Mouse (Mus musculus) layer of hippocampus, adult 8-10 months (tissue): ENCODE results near the gene Golm1. TPM values are rescaled to one million over a fixed set of nuclear protein-coding genes. Genes with fewer than 3 reads are reported as not detected.

ENCODE experiments used
- DNase-seq, 2 experiments: peaks; one replicate each; pipeline ENCODE4 v3.0.0; 2022; ENCODE audit warnings: low spot score in 2 of 2
- total RNA-seq, 4 experiments: library from RNA; stranded (reverse); gene quantifications; 2 replicates each; pipeline ENCODE4 v1.2.4; 2022

Gene Golm1
- total RNA-seq, 4 experiments from 2014 or later, result 63.1 to 72.1 (median 63.7) TPM

DNA sequence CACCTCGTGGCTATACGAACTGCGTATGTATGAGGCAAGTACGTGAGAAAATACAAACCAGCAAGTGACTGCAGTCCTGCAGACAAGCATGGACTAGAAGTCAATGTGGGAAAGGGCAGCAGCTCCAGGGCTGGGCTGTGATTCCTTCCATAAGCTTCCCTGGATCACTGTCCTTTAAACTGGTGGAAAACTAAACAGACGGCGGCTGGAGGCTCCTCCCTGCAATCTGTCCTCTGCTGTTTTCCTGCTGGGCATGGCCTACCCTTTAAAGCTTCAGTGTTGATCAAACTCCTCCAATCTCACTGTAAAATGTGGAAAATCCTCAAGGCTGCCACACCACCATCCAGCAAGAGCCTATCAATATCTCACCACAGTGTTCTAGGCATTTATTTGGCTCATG lies 27.0 kb downstream of the Golm1 start:
- DNase-seq, result no peak

DNA sequence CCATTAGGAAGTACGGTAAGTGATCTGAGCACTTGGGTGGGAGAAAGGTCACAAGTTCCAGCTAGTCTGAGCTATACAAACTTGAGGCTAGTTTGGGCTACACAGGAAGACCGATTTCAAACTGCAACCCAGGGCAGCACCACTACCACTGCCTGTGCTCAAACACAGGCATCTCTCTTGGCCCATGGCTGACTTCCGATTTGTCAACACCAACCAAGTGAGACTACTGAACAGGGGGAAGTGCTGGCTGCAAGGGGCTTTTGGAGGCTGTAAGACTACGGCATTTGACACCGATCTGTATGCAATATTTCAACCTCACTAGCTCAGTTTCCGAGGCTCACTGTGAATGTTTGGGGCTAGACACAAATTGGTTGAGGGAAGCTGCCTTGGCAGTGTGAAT lies 28.1 kb downstream of the Golm1 start:
- no peak for DNase-seq

DNA sequence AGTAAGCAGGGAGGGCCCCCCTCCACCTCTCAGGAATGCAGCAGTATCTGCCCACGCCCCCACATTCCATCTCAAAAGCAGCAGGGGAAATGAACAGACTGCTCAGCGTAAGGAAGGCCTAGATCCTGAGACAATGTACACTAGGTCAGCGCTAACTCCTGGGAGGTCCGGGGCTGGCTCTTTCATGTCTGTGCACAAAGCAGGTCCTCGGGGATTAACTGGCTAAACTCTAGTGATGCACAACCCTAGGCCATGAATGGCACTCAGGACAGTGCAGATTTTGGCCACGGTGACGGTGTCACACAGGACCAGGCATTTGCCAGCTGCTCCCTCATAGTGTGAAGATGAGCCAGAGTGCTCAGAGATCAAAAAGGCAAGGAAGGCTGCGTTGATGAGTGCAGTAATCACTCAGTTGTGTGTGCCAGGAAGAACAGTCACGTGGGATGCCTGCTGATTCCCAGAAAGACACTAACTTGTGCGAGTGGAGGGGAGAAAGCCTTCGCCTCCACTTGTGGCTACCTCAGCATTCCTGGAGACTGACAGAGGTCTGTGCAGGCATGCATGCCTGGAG lies 28.9 kb downstream of the Golm1 start:
- no peak for DNase-seq

DNA sequence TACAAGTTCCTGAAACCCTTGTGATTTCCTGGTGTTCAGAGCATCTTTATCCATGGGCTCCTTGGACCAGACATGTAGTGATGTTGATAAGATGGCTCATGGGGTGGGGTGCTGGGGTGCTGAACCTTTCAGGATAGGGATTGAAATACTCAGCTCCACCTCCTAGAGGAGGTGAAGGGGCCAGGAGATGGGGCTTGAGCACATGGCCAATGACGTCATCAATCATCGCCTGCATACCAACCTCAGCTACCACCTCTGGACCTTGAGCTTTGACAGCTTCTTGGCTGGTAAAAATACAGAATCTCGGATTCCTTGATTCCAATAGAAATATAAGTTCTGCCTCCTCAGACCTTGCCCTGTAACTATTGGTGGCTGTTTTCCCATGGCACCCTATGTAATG lies 30.1 kb downstream of the Golm1 start:
- no peak for DNase-seq

DNA sequence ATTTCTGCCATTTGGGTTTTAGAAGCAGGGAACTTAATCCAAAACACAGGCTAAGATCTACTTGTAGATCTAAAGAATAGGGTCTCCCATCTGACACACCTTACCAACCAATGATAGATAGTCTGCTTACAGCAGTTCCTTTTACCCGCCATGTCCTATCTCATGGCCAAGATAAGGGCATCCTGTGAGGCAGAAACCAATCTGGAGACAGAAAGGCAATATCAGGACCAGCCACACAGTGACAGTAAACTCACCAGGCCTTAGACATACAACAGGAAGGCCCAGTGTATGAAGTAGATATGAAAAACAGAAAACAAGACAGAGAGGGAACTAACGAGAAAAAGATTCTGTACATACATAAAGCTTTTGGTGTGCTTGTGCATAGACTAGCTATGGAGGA lies 32.8 kb downstream of the Golm1 start:
- DNase-seq, result no peak

DNA sequence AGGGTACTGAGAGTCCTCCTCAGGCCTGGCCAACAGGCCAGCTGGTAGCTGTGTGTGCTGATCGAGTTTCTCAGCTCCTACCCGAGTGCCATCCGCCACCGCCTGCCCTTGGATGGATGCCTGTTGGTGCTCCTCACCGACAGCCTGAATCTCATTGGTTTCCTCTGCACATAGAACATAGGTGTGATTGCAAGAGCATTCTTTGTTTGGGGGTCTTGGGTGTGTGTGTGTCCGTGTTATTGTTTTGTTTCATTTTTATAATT lies 35.5 kb downstream of the Golm1 start:
- DNase-seq, result no peak

DNA sequence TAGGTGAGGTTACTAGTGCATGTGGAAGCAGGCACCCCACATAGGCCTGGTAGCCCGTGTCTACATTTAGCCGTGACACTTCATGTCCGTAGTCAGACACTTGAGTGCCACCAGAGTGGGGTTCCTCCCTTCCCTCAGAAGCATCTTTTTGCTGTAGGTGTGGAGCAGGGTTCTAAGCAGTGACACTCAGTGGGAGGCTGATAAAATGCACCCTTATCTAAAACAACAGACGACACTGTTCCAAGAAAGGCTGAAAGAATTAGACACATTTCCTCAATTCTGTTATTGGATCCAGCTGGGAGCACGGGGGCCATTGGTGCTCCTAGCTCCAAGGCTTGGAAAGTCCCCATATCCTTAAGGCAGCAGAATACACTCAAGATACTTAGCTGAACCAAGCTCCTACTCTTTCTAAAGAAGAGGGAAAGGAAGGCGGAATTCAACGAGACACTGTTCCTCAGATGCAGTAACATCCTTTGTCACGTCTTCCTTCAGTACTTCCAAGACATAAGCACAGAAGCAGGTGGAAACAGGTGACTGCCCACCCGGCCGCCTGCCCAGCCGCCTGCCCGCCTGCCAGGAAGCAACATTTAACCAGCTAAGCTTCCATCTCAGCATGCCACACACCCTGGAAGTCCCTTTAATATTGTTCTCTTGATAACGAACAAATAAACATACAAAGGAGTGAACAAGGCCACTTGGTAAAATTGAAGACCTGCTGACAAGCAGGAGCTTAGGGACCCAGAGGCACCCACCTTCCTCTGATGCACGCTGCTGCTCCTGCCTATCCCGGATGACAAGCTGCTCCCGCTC lies 36.0 kb downstream of the Golm1 start:
- no peak for DNase-seq

DNA sequence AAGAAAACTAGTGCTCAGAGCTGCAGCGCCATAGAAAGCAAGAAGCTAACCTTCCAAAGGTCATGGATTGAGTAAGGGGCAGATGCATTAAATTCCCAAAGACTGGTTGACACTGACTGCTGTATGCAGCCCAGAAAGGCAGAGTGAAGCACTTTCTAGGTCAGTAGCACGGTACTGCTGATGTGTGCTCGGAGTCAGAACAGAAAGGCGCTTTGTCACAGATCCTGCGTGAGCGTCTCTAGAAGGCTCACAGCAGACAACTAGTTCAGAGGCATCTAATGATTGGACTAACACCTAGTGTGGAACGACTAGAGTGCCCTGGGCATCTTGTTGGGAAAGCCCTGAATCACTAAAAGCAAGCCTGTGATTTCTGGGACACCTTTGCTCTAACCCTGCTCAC lies 37.8 kb downstream of the Golm1 start:
- DNase-seq, result no peak

DNA sequence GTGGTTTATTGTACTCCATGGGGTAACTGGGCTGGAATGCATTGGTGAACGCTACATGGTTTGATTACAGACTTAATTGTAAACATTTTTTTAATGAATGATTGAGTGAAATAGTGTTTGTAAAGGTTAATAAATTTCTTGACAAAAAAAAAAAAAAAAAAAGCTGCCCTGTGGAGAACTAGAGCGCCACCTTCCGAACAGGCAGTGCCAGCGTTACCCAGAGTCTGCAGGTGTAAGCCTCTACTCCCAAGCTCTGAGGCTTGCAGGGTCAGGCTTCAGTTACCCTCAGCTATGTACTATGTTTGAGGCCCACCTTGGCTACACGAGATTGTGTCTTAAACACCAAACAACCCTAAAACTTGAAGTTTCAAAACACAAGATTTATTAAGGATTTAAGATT lies 41.0 kb downstream of the Golm1 start:
- no peak for DNase-seq

DNA sequence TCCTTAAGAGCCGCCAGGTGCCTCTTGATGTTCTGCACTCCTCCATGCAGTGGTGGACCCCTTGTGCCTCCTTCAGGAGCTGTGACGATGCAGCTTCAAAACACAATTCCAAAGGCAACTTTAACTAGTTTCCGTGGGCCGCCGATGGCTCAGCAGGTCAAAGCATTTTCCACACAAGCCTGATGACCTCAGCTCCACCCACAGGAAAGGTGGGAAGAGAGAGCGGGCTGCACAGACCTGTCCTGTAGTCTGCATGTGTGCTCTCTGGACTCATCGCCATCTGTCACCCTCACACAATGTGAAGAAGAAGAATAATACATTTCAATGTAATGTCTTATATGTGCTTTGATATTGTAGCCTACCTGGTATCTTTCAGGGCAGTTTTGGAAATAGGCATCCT lies 48.9 kb downstream of the Golm1 start:
- no peak for DNase-seq

DNA sequence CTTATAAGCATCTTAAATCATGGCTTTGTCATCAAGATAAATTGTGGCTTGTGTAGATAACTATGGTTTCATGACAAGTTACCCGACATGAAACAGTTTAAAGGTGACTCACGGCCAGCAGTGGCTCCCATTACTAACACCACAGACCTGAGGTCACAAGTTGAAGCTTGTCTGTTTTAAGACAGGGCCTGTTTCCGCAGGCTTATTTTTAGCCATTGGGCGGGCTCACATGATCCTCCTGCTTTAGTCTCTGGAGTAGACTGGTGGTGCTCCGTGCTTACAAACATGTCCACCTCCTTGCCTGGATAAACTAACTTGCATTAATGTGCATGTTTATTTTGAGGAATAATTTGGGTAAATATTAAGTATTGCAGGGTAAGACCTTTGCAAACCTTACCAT lies 50.7 kb downstream of the Golm1 start:
- no peak for DNase-seq

DNA sequence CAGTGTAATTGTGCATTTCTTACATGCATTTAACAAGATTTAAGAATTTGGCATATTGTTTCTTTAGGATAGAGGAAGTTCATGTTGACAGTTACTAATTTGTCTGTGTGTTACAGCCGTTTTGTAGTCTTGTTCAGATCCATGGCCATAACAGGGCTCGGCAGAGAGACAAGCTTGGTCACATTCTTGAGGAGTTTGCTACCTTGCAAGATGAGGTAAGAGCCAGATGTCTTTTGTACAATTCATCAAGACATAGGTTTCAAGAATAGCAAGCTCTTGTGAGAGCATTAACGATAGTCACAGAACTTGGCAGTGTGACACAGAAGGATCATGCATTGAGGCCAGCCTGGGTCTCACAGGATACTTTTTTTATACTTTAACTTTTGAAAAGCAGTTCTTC lies 51.2 kb downstream of the Golm1 start:
- no peak for DNase-seq

DNA sequence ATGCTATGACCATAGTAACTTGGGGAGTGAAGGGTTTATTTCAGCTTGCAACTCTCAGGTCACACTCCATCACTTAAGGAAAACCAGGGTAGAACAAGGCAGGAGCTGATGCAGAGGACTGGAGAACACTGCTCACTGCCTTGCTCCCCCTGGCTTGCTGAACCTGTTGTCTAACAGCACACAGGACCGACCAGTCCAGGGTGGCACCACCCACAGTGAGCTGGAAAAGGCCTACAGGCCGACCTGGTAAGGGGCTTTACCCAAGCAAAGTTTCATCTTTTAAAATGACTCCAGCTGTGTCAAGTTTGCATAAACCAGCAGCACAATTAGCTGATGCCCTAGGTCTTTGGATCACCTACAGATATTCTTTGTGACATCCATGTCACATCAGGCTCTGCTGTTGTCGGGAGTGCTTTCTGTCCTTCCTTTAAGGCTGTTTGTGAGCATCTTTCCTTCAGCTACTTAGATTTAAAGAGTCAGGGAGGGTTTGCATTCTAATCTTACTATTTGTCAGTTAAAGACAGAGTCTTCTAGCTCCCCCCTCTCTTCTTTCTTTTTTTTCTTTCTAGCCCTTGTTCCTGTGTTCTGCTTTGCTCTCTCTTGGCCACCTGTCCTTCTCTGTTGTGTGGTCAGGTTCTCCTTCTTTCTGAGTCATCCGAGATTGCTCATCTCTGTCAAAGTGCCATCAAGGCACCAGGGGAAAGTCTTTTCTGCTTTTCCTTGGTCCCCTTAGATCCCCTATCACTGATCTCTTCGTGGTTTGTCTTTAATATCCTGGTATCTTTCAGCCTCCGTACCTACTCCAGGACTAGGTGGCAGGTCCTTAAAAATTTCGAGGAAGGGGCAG lies 53.7 kb downstream of the Golm1 start:
- no peak for DNase-seq

DNA sequence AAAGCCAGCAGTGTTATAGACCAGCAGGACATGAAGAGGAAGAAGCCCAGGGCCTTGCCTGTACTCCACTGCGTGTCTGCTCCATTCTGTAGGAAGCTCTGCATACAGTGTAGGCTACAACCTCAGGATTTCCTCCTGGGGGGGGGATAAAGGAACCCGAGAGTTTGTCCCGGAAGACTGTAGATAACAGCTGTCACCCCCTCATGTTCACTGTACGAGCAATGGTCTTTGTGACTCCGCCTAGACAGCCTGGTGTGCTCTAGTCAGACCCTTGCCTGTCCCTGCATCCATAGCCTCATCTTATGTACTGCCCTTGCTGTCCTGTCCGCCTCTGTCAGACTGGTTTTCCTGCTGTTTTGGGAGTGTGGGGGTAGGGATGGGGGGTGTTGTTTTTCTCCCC lies 57.1 kb downstream of the Golm1 start:
- no peak for DNase-seq

DNA sequence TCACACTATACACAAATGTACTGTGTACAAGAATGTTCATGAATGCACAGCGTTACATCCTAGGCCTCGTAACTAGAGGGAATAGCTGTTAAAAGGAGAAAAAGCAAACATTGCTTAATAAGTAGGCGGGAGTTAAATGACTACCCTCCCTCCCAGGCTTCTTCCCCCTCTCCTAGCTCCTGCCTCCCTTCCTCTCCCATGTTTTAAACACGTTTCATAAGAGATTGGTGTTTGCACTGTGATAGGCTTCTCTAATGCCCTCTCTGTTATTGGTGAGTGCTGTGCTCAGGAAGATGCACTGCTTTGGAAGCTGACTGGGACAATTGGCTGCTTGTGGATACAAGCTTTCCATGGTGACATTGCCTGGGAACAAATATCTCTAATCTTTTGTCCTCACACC lies 60.1 kb downstream of the Golm1 start:
- DNase-seq, result no peak

DNA sequence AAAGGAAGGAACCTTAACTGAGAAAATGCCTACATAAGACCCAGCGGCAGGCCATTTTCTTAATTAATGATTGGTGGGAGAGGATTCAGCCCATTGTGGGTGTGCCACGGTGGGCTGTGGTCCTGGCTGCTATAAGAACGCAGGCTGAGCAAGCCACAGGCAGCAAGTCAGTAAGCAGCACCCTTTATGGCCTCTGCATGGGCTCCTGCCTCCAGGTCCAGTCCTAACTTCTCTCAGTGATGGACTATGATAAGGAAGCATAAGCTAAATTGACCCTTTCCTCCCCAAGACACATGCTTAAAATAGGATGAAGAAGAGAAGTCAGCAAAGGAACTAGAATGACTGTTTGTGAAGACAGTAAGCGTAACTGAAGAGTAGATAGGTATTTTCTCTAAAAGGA lies 60.5 kb downstream of the Golm1 start:
- DNase-seq, result no peak

DNA sequence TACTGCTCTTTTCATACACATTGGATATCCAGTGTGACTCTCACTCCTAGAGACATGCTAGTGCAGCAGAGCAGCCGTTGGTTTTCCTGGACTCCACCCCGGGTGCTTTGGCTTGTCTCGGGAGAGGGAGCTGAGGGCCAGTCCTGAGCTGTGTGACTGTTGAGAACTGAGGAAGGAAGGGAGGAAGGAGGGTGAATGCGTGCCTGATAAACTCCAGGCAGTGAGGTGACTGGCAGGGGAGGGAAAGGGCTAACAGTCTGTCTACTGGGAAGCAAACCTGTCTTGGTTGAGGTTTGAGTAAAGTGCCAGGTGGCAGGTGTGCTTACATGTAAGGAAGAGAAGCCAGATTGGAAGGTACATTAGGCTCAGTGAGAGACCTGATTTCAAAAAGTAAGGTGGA lies 61.7 kb downstream of the Golm1 start:
- no peak for DNase-seq

DNA sequence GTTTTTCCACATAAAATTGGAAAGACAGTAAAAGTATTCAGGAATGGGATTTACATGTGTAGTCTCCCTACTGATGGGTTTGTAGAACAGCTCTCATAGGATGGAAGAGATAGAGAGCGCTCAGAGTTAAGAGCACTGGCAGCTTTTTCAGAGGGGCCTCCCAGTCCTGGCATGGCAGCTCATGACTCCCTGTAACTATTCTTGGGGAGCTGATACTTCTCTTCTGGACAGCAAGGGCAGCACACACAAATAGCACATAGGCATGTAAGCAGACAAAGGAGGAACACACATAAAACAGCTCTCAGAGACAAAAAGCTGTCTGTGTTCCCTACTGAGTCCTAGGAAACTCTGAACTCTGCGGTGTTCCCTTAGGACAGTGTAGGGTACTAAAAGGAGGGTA lies 65.2 kb downstream of the Golm1 start:
- DNase-seq, result no peak

DNA sequence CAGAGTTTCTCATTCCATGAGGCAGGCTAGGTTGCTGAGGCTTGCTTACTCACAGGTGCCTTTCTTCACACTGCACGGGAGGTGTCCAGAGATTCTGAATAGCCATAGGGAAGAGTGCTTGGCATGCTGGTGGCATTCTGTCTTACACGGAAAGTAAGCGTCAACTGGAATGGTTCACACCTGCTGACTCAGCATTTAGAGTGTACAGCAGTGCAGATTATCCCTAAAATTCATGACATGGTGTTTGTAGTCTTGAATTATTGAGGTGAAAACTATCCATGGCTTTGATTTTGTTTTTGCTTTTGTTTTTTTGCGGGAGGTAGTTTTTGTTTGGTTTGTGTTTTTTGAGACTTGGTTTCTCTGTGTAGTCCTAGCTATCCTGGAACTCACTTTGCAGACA lies 65.7 kb downstream of the Golm1 start:
- DNase-seq, result no peak

DNA sequence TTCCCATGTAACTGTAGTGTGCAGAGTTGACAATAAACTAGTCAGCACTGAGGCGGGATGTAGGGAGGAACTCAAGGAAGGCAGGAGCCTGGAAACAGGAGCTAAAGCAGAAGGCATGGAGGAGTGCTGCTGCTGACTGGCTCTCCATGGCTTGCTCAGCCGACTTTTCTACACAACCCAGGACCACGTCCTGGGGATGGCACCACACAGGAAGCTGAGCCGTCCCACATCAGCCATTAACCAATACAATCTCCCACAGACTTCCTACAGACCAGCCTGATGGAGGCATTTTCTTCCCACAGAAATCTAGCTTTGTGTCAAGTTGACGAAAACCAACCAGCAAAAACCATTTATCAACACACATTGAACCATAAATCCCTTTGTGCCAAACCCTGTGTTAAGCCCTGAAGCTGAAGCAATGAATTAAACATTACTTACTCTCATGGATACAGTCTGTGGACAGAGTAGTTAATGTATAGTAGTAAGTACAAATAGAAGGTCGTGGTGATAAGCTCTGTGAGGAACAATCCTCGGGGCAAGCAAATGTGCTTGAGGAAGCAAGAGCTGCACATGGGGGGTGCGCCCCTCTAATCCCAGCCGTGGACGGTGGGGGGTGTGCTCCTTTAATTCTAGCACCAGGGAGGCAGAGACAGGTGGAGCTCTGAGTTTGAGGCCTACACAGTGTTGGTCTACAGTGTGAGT lies 70.2 kb downstream of the Golm1 start:
- no peak for DNase-seq

DNA sequence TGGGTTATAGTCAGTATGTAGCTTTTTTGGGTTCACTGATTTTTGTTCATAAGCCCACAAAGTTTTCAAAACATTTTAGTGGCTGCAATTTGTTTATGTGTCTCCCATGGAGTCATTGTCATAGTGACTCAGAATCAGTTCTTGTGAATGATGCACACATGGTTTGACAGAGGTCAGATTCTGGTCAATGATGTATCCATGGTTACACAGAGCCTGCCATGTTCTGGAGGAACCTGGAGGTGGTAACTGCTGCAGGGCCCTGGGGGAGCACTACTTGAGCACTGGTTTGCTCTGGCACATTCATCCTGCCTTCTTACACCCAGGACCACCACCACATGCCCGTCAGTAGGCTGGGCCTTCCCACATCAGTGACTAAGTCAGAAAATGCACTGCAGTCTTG lies 71.1 kb downstream of the Golm1 start:
- no peak for DNase-seq

DNA sequence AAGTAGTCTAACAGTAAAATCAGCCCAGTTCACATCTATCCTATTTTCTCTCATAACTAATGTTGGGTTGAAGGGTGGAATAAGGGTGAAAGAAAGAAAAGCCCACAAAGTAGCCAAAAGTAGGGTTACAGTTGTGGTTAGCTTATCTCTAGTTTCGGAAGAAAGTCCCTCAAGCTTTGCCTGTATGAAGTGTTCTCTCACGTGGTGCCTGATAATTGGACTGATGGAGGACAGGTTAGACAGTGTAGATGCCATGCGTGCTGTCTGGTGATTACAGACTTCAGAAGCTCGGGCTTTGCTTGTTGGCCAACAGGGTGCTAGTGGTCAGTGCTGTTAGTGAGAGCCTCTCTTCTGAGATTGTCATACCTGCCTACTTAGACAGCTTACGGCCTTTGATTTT lies 72.5 kb downstream of the Golm1 start:
- DNase-seq, result no peak
